Mouse (Mus musculus): ENCODE measurements at regions not wholly inside any gene's neighbourhood (a gene's known extent, or its start where the extent isn't known, plus 50 kb on each side); places are given as distances from the start of the nearest gene placed in this dataset.

- no peak for DNase-seq (ENCODE audit: low read depth, low spot score)
Observed at GRCm38 (mm10) chr3:41154402-41154801, 71.6 kb upstream of the Pgrmc2 start.

DNA sequence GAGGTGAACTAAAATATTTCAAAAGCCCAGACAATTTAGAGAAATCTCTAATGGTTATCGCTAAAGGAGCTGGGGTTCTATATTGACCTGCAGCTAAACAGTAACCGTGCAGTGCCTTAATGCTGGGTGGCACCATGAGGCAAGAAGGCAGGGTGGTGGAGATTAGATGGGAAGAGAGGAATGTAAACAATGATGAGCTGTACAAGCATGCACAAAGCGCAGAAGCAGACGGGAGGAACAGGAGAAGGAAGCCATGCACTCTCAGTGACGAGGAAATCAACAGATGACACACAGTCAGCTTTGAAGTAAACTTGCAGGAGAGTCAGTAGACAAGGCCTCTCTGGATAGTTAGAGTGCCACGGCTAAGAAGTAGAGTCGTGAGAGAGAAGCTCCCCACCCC, 69.1 kb upstream of the Pgrmc2 start:
- no peak for DNase-seq (ENCODE audit: low read depth, low spot score)

DNA sequence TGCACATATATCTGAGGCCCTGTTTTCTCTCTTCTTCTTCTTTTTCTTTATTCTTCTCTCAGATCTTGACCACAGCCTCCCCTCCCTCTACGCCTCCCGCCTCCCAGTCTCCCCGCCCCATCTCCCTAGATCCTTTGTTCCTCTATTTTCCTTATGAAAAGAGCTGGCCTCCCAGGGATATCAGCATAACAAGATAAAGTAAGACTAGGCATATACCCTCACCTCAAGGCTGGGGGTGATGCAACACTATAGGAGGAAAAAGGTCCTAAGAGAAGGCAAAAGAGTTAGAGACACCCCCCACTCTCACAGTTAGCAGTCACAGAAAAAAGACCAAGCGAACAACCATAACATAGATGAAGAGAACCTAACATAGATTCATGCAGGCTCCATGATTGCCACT, 57.5 kb upstream of the Pgrmc2 start:
- DNase-seq (ENCODE audit: low read depth, low spot score): peak; percentile 79

GRCm38 (mm10) chr3:41137931-41138330, 55.1 kb upstream of the Pgrmc2 start:
- no peak for DNase-seq (ENCODE audit: low read depth, low spot score)

GRCm38 (mm10) chr3:41132889-41133288, 50.0 kb upstream of the Pgrmc2 start:
- no peak for DNase-seq (ENCODE audit: low read depth, low spot score)
